Mouse (Mus musculus) E14TG2a.4 (cell line): ENCODE results near the gene C1galt1c1.

Experiments used
- CTCF ChIP-seq: conservative IDR thresholded peaks from 2 replicates; pipeline ENCODE4 v1.5.1; 2014; ENCODE audit warnings: low read length
- POU5F1 ChIP-seq: IDR thresholded peaks from 2 replicates; pipeline ENCODE4 v1.6.1; 2014; ENCODE audit warnings: low read length, borderline replicate concordance

DNA sequence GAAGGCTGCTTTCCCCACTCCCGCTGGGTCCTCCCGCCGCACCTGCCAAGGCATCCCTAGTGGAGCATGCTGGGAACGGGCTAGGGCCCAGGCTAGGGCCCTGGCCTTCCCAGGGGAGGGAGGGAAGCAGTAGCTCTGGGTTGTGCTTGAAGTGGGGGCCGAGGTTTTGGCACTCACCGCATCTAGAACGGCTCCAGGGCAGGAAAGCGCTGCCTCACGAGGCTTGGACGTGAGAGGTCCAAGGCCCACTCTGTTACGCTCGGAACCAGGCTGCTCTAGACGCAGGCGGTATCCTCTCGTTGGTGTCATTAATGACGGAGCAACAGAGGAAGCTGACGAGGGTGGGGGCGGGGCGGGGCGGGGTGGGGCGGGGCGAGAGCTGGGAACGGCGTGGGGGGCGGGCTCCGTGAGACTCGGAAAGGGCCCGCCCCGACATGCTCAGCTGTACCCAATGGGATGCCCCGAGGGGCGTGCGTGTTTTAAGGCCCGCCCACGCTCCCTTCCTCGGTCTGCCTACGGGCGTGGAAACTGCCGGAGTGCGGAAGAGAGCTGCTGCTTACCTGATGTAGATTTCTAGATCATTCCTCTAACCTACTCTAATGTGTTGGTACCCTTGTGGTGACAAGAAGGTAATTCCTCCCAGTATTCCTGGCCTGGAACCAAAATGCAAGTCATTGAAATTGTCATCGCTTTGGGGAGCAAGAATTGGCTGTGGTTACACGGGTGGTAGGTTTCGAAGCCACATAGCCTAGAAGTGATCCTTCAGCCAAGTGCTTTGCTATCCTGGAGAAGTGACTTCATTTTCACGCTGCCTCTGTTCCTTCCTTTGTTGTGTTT lies at the start of gene C1galt1c1:
- TF ChIP-seq CTCF (no peak), POU5F1 (no peak)
